Mouse (Mus musculus): ENCODE results near the gene Smc6. TPM values are rescaled to one million over a fixed set of nuclear protein-coding genes. Genes with fewer than 3 reads are reported as not detected.

The Smc6 gene
- polyA plus RNA-seq, 1 experiment from 2014 or later = 139 TPM

- Histone ChIP-seq H3K27ac (ENCODE audit: low read length) (no peak overlapping the region), H3K9ac (ENCODE audit: low read length) (no peak overlapping the region), H3K9me3 (ENCODE audit: control insufficient read depth, low read length) (no peaks in the 10 kb centered on the region), H3K4me2 (ENCODE audit: low read depth, low read length) (no peak overlapping the region), H3K4me3 (ENCODE audit: low read length) (no peak overlapping the region), H3K27me3 (ENCODE audit: control insufficient read depth, insufficient read depth, low read depth, low read length) (no peaks in the 10 kb centered on the region), H3K36me3 (ENCODE audit: control insufficient read depth, insufficient read depth, low read length) (peaks cover 21% of the 10 kb centered on the region), H3K4me1 (replicated peaks; ENCODE audit: control insufficient read depth, insufficient read depth, low read length) (no peaks in the 10 kb centered on the region)
- no peak for ATAC-seq (ENCODE audit: low read depth)
- WGBS = 47% methylated on average over 1 of the region's 1 CpGs
These were observed 48.2 kb downstream of the Smc6 start for GRCm38 (mm10) chr12:11313840-11314239.

- no peak overlapping the region for H3K4me2 ChIP-seq (ENCODE audit: low read depth, low read length)
- H3K36me3 ChIP-seq (ENCODE audit: control insufficient read depth, insufficient read depth, low read length) = peaks cover 16% of the 10 kb centered on the region
- WGBS = 34% methylated on average over 6 of the region's 6 CpGs
- H3K4me1 ChIP-seq (replicated peaks; ENCODE audit: control insufficient read depth, insufficient read depth, low read length) = no peaks in the 10 kb centered on the region
- H3K9me3 ChIP-seq (ENCODE audit: control insufficient read depth, low read length) = no peaks in the 10 kb centered on the region
- ATAC-seq (ENCODE audit: low read depth) = no peak
- H3K27ac ChIP-seq (ENCODE audit: low read length) = no peak overlapping the region
- H3K4me3 ChIP-seq (ENCODE audit: low read length) = no peak overlapping the region
- H3K9ac ChIP-seq (ENCODE audit: low read length) = no peak overlapping the region
- H3K27me3 ChIP-seq (ENCODE audit: control insufficient read depth, insufficient read depth, low read depth, low read length) = no peaks in the 10 kb centered on the region
These were observed 52.0 kb downstream of the Smc6 start for GRCm38 (mm10) chr12:11317671-11318070.

GRCm38 (mm10) chr12:11324480-11324879, 58.8 kb downstream of the Smc6 start:
- Histone ChIP-seq H3K4me3 (ENCODE audit: low read length) (no peak overlapping the region), H3K9ac (ENCODE audit: low read length) (no peak overlapping the region), H3K4me1 (replicated peaks; ENCODE audit: control insufficient read depth, insufficient read depth, low read length) (no peaks in the 10 kb centered on the region), H3K9me3 (ENCODE audit: control insufficient read depth, low read length) (no peaks in the 10 kb centered on the region), H3K27me3 (ENCODE audit: control insufficient read depth, insufficient read depth, low read depth, low read length) (no peaks in the 10 kb centered on the region), H3K36me3 (ENCODE audit: control insufficient read depth, insufficient read depth, low read length) (no peaks in the 10 kb centered on the region), H3K27ac (ENCODE audit: low read length) (no peak overlapping the region), H3K4me2 (ENCODE audit: low read depth, low read length) (no peak overlapping the region)
- ATAC-seq (ENCODE audit: low read depth) = no peak
- 33% methylated on average over 4 of the region's 4 CpGs for WGBS

- ATAC-seq (ENCODE audit: low read depth) = no peak
- H3K4me2 ChIP-seq (ENCODE audit: low read depth, low read length) = no peak overlapping the region
These were observed 60.8 kb downstream of the Smc6 start for GRCm38 (mm10) chr12:11326483-11326882.

GRCm38 (mm10) chr12:11336845-11337244, 71.2 kb downstream of the Smc6 start:
- WGBS = 28% methylated on average over 4 of the region's 4 CpGs
- H3K9ac ChIP-seq (ENCODE audit: low read length) = no peak overlapping the region
- no peak overlapping the region for H3K4me3 ChIP-seq (ENCODE audit: low read length)
- no peak for ATAC-seq (ENCODE audit: low read depth)
- no peaks in the 10 kb centered on the region for H3K4me1 ChIP-seq (replicated peaks; ENCODE audit: control insufficient read depth, insufficient read depth, low read length)
- H3K9me3 ChIP-seq (ENCODE audit: control insufficient read depth, low read length) = no peaks in the 10 kb centered on the region
- no peak overlapping the region for H3K27ac ChIP-seq (ENCODE audit: low read length)
- H3K27me3 ChIP-seq (ENCODE audit: control insufficient read depth, insufficient read depth, low read depth, low read length) = no peaks in the 10 kb centered on the region
- H3K4me2 ChIP-seq (ENCODE audit: low read depth, low read length) = no peak overlapping the region
- H3K36me3 ChIP-seq (ENCODE audit: control insufficient read depth, insufficient read depth, low read length) = no peaks in the 10 kb centered on the region

More at GRCm38 (mm10) chr12:11326483-11326882, 60.8 kb downstream of the Smc6 start:
- Histone ChIP-seq H3K27ac (ENCODE audit: low read length) (no peak overlapping the region), H3K4me3 (ENCODE audit: low read length) (no peak overlapping the region), H3K9ac (ENCODE audit: low read length) (no peak overlapping the region), H3K4me1 (replicated peaks; ENCODE audit: control insufficient read depth, insufficient read depth, low read length) (no peaks in the 10 kb centered on the region), H3K36me3 (ENCODE audit: control insufficient read depth, insufficient read depth, low read length) (no peaks in the 10 kb centered on the region), H3K27me3 (ENCODE audit: control insufficient read depth, insufficient read depth, low read depth, low read length) (no peaks in the 10 kb centered on the region), H3K9me3 (ENCODE audit: control insufficient read depth, low read length) (no peaks in the 10 kb centered on the region)
- WGBS = 78% methylated on average over 3 of the region's 3 CpGs

- ATAC-seq (ENCODE audit: low read depth) = no peak
- Histone ChIP-seq H3K27ac (ENCODE audit: low read length) (no peak overlapping the region), H3K4me1 (replicated peaks; ENCODE audit: control insufficient read depth, insufficient read depth, low read length) (no peaks in the 10 kb centered on the region), H3K27me3 (ENCODE audit: control insufficient read depth, insufficient read depth, low read depth, low read length) (no peaks in the 10 kb centered on the region), H3K9ac (ENCODE audit: low read length) (no peak overlapping the region), H3K9me3 (ENCODE audit: control insufficient read depth, low read length) (no peaks in the 10 kb centered on the region), H3K36me3 (ENCODE audit: control insufficient read depth, insufficient read depth, low read length) (no peaks in the 10 kb centered on the region), H3K4me2 (ENCODE audit: low read depth, low read length) (no peak overlapping the region), H3K4me3 (ENCODE audit: low read length) (no peak overlapping the region)
- WGBS = 82% methylated on average over 2 of the region's 2 CpGs
These were observed 72.6 kb downstream of the Smc6 start for GRCm38 (mm10) chr12:11338251-11338650.

GRCm38 (mm10) chr12:11342020-11342600, 76.4 kb downstream of the Smc6 start:
- 67% methylated on average over 6 of the region's 6 CpGs for WGBS
- no peak overlapping the region for H3K9ac ChIP-seq (ENCODE audit: low read length)
- no peaks in the 10 kb centered on the region for H3K4me1 ChIP-seq (replicated peaks; ENCODE audit: control insufficient read depth, insufficient read depth, low read length)
- no peak overlapping the region for H3K4me3 ChIP-seq (ENCODE audit: low read length)
- H3K27ac ChIP-seq (ENCODE audit: low read length) = no peak overlapping the region
- H3K27me3 ChIP-seq (ENCODE audit: control insufficient read depth, insufficient read depth, low read depth, low read length) = no peaks in the 10 kb centered on the region
- H3K9me3 ChIP-seq (ENCODE audit: control insufficient read depth, low read length) = no peaks in the 10 kb centered on the region
- ATAC-seq (ENCODE audit: low read depth) = no peak
- H3K36me3 ChIP-seq (ENCODE audit: control insufficient read depth, insufficient read depth, low read length) = no peaks in the 10 kb centered on the region
- H3K4me2 ChIP-seq (ENCODE audit: low read depth, low read length) = no peak overlapping the region

- WGBS = 55% methylated on average over 2 of the region's 2 CpGs
- Histone ChIP-seq H3K4me3 (ENCODE audit: low read length) (no peak overlapping the region), H3K27ac (ENCODE audit: low read length) (no peak overlapping the region), H3K4me1 (replicated peaks; ENCODE audit: control insufficient read depth, insufficient read depth, low read length) (no peaks in the 10 kb centered on the region), H3K4me2 (ENCODE audit: low read depth, low read length) (no peak overlapping the region), H3K27me3 (ENCODE audit: control insufficient read depth, insufficient read depth, low read depth, low read length) (no peaks in the 10 kb centered on the region), H3K36me3 (ENCODE audit: control insufficient read depth, insufficient read depth, low read length) (no peaks in the 10 kb centered on the region), H3K9ac (ENCODE audit: low read length) (no peak overlapping the region), H3K9me3 (ENCODE audit: control insufficient read depth, low read length) (no peaks in the 10 kb centered on the region)
- ATAC-seq (ENCODE audit: low read depth) = no peak
These were observed 80.3 kb downstream of the Smc6 start for GRCm38 (mm10) chr12:11345963-11346362.

- ATAC-seq (ENCODE audit: low read depth) = no peak
These were observed 82.7 kb downstream of the Smc6 start for GRCm38 (mm10) chr12:11348423-11348822.

GRCm38 (mm10) chr12:11349870-11350269, 84.2 kb downstream of the Smc6 start:
- H3K27ac ChIP-seq (ENCODE audit: low read length) = no peak overlapping the region
- no peak for ATAC-seq (ENCODE audit: low read depth)
- H3K27me3 ChIP-seq (ENCODE audit: control insufficient read depth, insufficient read depth, low read depth, low read length) = no peaks in the 10 kb centered on the region
- WGBS = 47% methylated on average over 4 of the region's 5 CpGs
- H3K4me1 ChIP-seq (replicated peaks; ENCODE audit: control insufficient read depth, insufficient read depth, low read length) = no peaks in the 10 kb centered on the region
- H3K4me2 ChIP-seq (ENCODE audit: low read depth, low read length) = no peak overlapping the region
- H3K9ac ChIP-seq (ENCODE audit: low read length) = no peak overlapping the region
- H3K36me3 ChIP-seq (ENCODE audit: control insufficient read depth, insufficient read depth, low read length) = no peaks in the 10 kb centered on the region
- H3K4me3 ChIP-seq (ENCODE audit: low read length) = no peak overlapping the region
- H3K9me3 ChIP-seq (ENCODE audit: control insufficient read depth, low read length) = no peaks in the 10 kb centered on the region

More at GRCm38 (mm10) chr12:11348423-11348822, 82.7 kb downstream of the Smc6 start:
- no peaks in the 10 kb centered on the region for H3K9me3 ChIP-seq (ENCODE audit: control insufficient read depth, low read length)
- H3K4me1 ChIP-seq (replicated peaks; ENCODE audit: control insufficient read depth, insufficient read depth, low read length) = no peaks in the 10 kb centered on the region
- H3K4me2 ChIP-seq (ENCODE audit: low read depth, low read length) = no peak overlapping the region
- no peaks in the 10 kb centered on the region for H3K27me3 ChIP-seq (ENCODE audit: control insufficient read depth, insufficient read depth, low read depth, low read length)
- H3K36me3 ChIP-seq (ENCODE audit: control insufficient read depth, insufficient read depth, low read length) = no peaks in the 10 kb centered on the region
- H3K9ac ChIP-seq (ENCODE audit: low read length) = no peak overlapping the region
- H3K4me3 ChIP-seq (ENCODE audit: low read length) = no peak overlapping the region
- WGBS = 13% methylated on average over 1 of the region's 1 CpGs
- no peak overlapping the region for H3K27ac ChIP-seq (ENCODE audit: low read length)

Data from lung, embryonic 16.5 days (tissue).